Mouse (Mus musculus) heart, postnatal 0 days (tissue): Measurements from ENCODE around the gene Fbln1.

ENCODE experiments used
- CTCF ChIP-seq: IDR thresholded peaks from 2 replicates; pipeline ENCODE4 v1.5.1; 2016; ENCODE audit warnings: antibody characterized with exemption, control low read depth, low read depth
- EP300 ChIP-seq: IDR thresholded peaks from 2 replicates; pipeline ENCODE4 v1.6.1; 2016; ENCODE audit warnings: antibody characterized with exemption, low read depth

- no peak for TF ChIP-seq CTCF
- TF ChIP-seq EP300, result no peak
Observed at GRCm38 (mm10) chr15:85166433-85166933, 39.3 kb upstream of the Fbln1 start.
